Mouse (Mus musculus) hindbrain, embryonic 14.5 days (tissue): Measurements from ENCODE around the gene Kynu. TPM values are rescaled to one million over a fixed set of nuclear protein-coding genes. Genes with fewer than 3 reads are reported as not detected.

Experiments used
- ATAC-seq: fragments of 200-750 bp; cut with Nextera tagmentation; 2 replicates; pipeline ENCODE4 v1.8.0; 2017; ENCODE audit warnings: moderate number of reproducible peaks, mild to moderate bottlenecking, moderate TSS enrichment, moderate library complexity; ENCODE audit not compliant: low FRiP score
- DNase-seq: peaks from one replicate; pipeline ENCODE4 v3.0.0-alpha.2; 2015; ENCODE audit warnings: low spot score
- H3K27ac ChIP-seq: fragments of 300-500 bp; sonication (generic); 2 replicates; pipeline ENCODE4 v1.5.1; 2014; ENCODE audit warnings: mild to moderate bottlenecking, moderate library complexity
- H3K27me3 ChIP-seq: fragments of 300-500 bp; sonication (generic); 2 replicates; pipeline ENCODE4 v1.6.1; 2014; ENCODE audit warnings: mild to moderate bottlenecking, low read length, mixed read lengths; ENCODE audit not compliant: control insufficient read depth, insufficient read depth
- H3K36me3 ChIP-seq: fragments of 300-500 bp; sonication (generic); replicated peaks from 2 replicates; pipeline ENCODE4 v1.6.1; 2014; ENCODE audit not compliant: control insufficient read depth, insufficient read depth
- H3K4me1 ChIP-seq: fragments of 300-500 bp; sonication (generic); replicated peaks from 2 replicates; pipeline ENCODE4 v1.6.1; 2014; ENCODE audit warnings: antibody characterized with exemption, low read length, mixed read lengths; ENCODE audit not compliant: control insufficient read depth, insufficient read depth
- H3K4me2 ChIP-seq: fragments of 300-500 bp; sonication (generic); replicated peaks from 2 replicates; pipeline ENCODE4 v1.6.1; 2014; ENCODE audit warnings: mild to moderate bottlenecking, moderate library complexity
- H3K4me3 ChIP-seq: fragments of 300-500 bp; sonication (generic); replicated peaks from 2 replicates; pipeline ENCODE4 v1.5.1; 2014; ENCODE audit warnings: mild to moderate bottlenecking, low read length
- H3K9ac ChIP-seq: fragments of 300-500 bp; sonication (generic); 2 replicates; pipeline ENCODE4 v1.6.1; 2014
- H3K9me3 ChIP-seq: fragments of 300-500 bp; sonication (generic); 2 replicates; pipeline ENCODE4 v1.6.1; 2016; ENCODE audit warnings: low read length; ENCODE audit not compliant: control insufficient read depth
- WGBS: fragments of 180-500 bp; shearing (Covaris S2); extraction: QIAGEN DNeasy Blood & Tissue Kit; methylation state at CpG from one replicate; pipeline ENCODE4 v1.1.7; 2014; 5-methylcytosine and 5-hydroxymethylcytosine counted together
- polyA plus RNA-seq: library from polyadenylated mRNA; unstranded; fragments of >200 nt; fragmentation: Nextera tagmentation; extraction: Ambion mirVana; gene quantifications from 2 replicates; pipeline ENCODE4 v1.2.1, GENCODE M21; 2014

Kynu gene
- polyA plus RNA-seq, 1 experiment from 2014 or later, result 0.44 TPM

DNA sequence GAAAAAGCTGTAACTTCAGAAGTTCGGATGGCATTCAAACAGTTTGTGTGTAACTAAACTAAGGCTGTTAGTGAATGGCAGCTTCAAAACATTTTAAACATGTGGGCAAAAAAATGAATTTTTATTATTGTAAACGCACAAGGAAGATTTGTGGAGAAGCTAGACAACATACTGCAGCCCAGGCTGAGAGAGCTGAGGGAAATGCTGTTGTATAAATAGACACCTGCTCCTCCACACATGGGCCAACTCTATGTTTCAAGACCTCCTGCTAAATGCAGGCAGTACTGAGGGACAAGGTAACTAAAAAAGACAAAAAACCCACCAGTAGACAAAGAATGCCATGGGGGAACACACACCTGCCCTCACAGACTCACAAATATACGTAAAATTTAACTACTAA is 140.5 kb downstream of the Kynu start:
- H3K4me1 ChIP-seq, result no peaks in the 10 kb centered on the region
- DNase-seq (no peak), ATAC-seq (no peak)
- no peaks in the 10 kb centered on the region for H3K27me3 ChIP-seq
- 91% methylated on average over 3 of the region's 3 CpGs for WGBS
- H3K4me3 ChIP-seq, result no peak overlapping the region
- H3K4me2 ChIP-seq, result no peak overlapping the region
- H3K27ac ChIP-seq, result no peak overlapping the region
- no peak overlapping the region for H3K9ac ChIP-seq
- no peaks in the 10 kb centered on the region for H3K9me3 ChIP-seq
- no peaks in the 10 kb centered on the region for H3K36me3 ChIP-seq

DNA sequence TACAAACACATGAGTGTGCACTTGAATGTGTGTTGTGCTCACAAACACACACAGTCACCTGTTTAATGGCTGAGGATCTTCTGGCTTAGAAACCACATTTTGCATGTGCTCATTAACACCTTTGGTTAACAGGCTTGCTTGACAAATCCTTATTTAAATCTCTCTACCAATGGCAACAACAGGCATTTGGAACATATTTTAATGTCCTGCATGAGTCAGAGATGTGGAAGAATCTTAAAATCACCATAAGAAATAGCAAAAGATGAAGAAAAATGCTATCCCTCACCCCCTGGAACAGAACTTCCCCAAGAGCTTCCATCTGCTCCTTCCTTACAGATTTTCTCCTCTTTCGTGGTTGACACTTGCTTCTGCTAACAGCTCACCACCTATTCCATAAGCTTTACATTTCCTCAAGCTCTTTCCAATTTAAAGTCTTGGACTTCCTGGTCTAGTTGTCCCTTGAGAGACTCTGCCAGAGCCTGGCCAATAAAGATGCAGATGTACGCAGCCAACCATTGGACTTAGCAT is 157.5 kb downstream of the Kynu start:
- Histone ChIP-seq H3K27me3 (no peaks in the 10 kb centered on the region), H3K4me3 (no peak overlapping the region), H3K4me2 (no peak overlapping the region), H3K9me3 (no peaks in the 10 kb centered on the region), H3K9ac (no peak overlapping the region), H3K4me1 (no peaks in the 10 kb centered on the region), H3K36me3 (no peaks in the 10 kb centered on the region), H3K27ac (no peak overlapping the region)
- no peak for ATAC-seq
- no peak for DNase-seq
- 92% methylated on average over 2 of the region's 2 CpGs for WGBS

DNA sequence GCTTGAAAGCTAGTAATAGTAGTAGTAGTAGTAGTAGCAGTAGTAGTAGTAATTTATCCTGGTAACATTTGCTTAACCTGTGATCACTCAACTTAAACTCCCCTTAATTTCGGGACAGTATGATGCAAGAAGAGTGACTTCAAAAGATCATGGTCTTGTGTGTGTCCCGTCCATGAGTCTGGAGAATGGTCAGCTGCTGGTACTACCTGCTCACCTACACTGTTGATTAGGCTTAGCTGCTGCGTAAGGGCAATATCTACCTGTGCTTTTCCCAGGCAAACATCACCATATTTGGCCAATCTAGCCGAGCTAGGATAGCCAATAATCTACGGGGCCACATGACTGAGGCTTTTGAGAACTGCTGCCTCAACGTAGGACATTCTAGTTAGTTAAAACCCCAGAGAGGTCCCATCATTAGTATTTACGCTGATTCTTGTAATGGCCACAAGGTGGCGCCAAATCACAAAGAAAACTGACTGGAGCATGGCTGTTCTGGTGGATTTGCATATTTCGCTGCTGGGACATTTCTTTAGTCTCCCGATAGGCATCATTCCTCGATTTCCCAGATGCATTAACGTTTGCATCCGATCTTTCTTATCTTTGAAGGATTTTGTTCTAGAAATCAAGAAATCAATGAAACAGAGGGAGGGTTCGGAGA is 167.4 kb downstream of the Kynu start:
- WGBS, result 20% methylated on average over 14 of the region's 14 CpGs
- Histone ChIP-seq H3K27me3 (no peaks in the 10 kb centered on the region), H3K4me2 (peak overlapping the region; percentile 49), H3K4me3 (peak overlapping the region; percentile 19), H3K9ac (peak overlapping the region; percentile 57), H3K4me1 (no peaks in the 10 kb centered on the region; the same call in 1 of the 2 replicates), H3K9me3 (no peaks in the 10 kb centered on the region), H3K27ac (no peak overlapping the region), H3K36me3 (no peaks in the 10 kb centered on the region)
- ATAC-seq (peak; percentile 93), DNase-seq (peak; percentile 93)

DNA sequence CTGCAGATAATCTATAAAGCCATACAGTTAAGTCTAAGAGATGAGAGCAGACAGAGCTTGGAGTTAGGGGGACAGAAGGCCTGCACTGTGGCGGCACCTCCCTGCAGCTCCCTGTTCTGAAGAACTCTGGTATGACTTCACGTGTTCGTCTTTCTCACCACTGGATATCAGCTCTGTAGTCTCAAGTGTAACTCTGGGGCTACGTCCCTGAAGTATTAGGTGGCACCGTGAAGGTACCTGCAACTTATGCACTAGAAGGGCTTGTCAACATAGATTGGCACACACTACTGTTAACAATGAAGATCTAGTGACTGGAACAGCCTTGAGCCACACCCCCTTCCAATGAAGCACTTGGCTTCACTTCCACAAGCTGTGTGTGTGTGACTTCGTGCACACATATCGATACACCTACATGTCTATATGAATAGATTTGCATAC is 168.0 kb downstream of the Kynu start:
- Histone ChIP-seq H3K27me3 (no peaks in the 10 kb centered on the region), H3K9ac (peak overlapping the region; percentile 57), H3K4me1 (no peaks in the 10 kb centered on the region; the same call in 1 of the 2 replicates), H3K9me3 (no peaks in the 10 kb centered on the region), H3K36me3 (no peaks in the 10 kb centered on the region), H3K27ac (no peak overlapping the region), H3K4me2 (peak overlapping the region; percentile 49), H3K4me3 (peak overlapping the region; percentile 19)
- WGBS, result 55% methylated on average over 7 of the region's 7 CpGs
- DNase-seq, result no peak
- peak; percentile 81 for ATAC-seq

DNA sequence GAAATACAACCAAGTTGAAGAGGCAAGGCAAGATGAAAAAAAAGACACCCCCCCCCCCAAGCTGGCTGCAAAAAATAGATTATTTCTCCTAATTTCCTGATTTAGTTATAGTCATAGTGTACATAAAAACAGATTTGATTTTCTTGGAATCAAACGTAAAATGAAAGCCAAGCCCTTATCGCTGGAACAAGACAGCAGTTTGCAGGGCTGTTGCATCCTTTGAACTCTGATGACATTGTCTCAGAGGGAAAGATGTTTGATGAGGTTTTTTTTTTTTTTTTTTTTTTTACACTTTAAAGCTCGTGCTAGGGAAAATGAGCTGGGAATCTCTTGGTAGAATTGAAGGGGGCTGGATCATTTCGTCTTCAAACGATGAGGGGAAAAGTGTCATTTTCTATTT is 172.1 kb downstream of the Kynu start:
- H3K4me3 ChIP-seq, result no peak overlapping the region
- H3K27me3 ChIP-seq, result no peaks in the 10 kb centered on the region
- WGBS, result 71% methylated on average over 5 of the region's 5 CpGs
- H3K36me3 ChIP-seq, result no peaks in the 10 kb centered on the region
- no peaks in the 10 kb centered on the region; the same call in 1 of the 2 replicates for H3K4me1 ChIP-seq
- no peak overlapping the region for H3K4me2 ChIP-seq
- no peaks in the 10 kb centered on the region for H3K9me3 ChIP-seq
- no peak for DNase-seq
- ATAC-seq, result no peak
- H3K27ac ChIP-seq, result no peak overlapping the region
- no peak overlapping the region for H3K9ac ChIP-seq

DNA sequence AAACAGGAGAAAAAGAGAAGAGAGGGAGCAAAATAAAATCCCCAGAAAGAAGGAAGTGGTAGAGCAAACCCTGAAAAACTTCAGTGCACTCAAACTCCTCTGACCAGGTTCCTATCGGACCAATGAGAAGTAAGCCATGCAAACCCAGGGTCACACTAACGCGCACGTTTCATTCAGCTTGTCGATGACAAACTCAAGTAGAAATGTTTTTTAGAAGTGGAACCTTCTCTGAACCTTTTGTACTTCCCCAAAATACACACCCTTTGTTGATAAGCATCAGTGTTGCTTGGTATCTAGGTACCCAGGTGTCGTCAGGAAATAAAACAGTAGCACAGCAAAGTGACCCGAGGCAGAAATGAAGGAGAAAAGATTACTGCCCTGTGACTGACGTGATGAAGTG is 172.6 kb downstream of the Kynu start:
- Histone ChIP-seq H3K4me2 (no peak overlapping the region), H3K27me3 (no peaks in the 10 kb centered on the region), H3K4me1 (no peaks in the 10 kb centered on the region; the same call in 1 of the 2 replicates), H3K27ac (no peak overlapping the region), H3K9me3 (no peaks in the 10 kb centered on the region), H3K9ac (no peak overlapping the region), H3K4me3 (no peak overlapping the region), H3K36me3 (no peaks in the 10 kb centered on the region)
- DNase-seq (no peak), ATAC-seq (no peak)
- 88% methylated on average over 8 of the region's 8 CpGs for WGBS

DNA sequence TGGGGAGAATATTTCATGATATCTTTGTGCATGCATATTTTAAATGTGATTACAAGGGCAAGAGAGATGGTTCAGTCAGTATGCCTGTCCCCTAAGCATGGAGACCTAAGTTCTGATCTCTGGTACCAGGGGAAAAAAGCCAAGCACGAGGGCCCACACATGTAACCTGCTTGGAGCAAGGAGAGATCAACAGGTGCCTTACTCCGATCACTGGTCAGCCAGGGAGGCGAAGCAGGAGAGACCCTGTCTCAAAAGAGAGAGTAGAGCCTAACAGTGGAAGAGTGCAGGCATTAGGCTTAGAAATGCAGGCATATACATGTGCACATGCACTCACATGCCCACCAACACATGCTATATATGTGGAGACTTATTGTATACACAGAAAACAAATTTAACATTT is 173.7 kb downstream of the Kynu start:
- DNase-seq (no peak), ATAC-seq (no peak)
- H3K4me2 ChIP-seq, result no peak overlapping the region
- no peak overlapping the region for H3K27ac ChIP-seq
- H3K9ac ChIP-seq, result no peak overlapping the region
- no peaks in the 10 kb centered on the region for H3K9me3 ChIP-seq
- H3K36me3 ChIP-seq, result no peaks in the 10 kb centered on the region
- H3K4me1 ChIP-seq, result no peaks in the 10 kb centered on the region
- WGBS, result 94% methylated on average over 3 of the region's 3 CpGs
- no peak overlapping the region for H3K4me3 ChIP-seq
- H3K27me3 ChIP-seq, result no peaks in the 10 kb centered on the region

Other genes starting within 250 kb of the Kynu start
- gene Arhgap15, start 193.5 kb downstream of the Kynu start, polyA plus RNA-seq, result 3.0 and 3.1 TPM in 2 replicates